21 mouse cellular contexts compared by ENCODE assay signal in genomic region chr1:173418516-173418915, GRCm38 (mm10). TPM values are rescaled to one million over a fixed set of nuclear protein-coding genes. Genes with fewer than 3 reads are reported as not detected.
DNase-seq lines count a peak whose midpoint lies in the region; ATAC-seq and TF ChIP-seq lines count a peak whose summit lies in the region.
"Had no signal": no experiment of that assay in that cellular context is flagged by ENCODE, and none has a peak within 500 bp of the region (broad histone marks: within the 10 kb centered on the region; RNA-seq: fewer than 3 reads in every experiment).

No protein-coding gene starts in this region.

- H3K27ac ChIP-seq in kidney, embryonic 15.5 days: peak overlapping the region; percentile 55; the same call in 1 of the 2 replicates
- H3K27ac ChIP-seq in liver, postnatal 0 days (ENCODE audit: low read depth): no peak overlapping the region; the same call in 1 of the 2 replicates
- H3K27ac ChIP-seq in intestine, postnatal 0 days (ENCODE audit: low read depth, low read length): no peak overlapping the region
- no peak overlapping the region for H3K27ac ChIP-seq in stomach, postnatal 0 days (replicated peaks)
- no peak overlapping the region for H3K27ac ChIP-seq in forebrain, embryonic 16.5 days (ENCODE audit: low read length)
- H3K27ac ChIP-seq: embryonic facial prominence, embryonic 13.5 days; forebrain, embryonic 13.5 days; heart, embryonic 15.5 days; hindbrain, embryonic 13.5 days had no signal

- no peak for TF ChIP-seq CTCF in liver, postnatal 0 days (IDR thresholded peaks at IDR 0.05; ENCODE audit: low read depth)
- TF ChIP-seq CTCF in intestine, postnatal 0 days (IDR thresholded peaks at IDR 0.05; ENCODE audit: low read depth): no peak
- no peak for TF ChIP-seq CTCF in stomach, postnatal 0 days (IDR thresholded peaks at IDR 0.05; ENCODE audit: low read depth)

- 76% methylated on average over 3 of the region's 3 CpGs for whole genome bisulfite sequencing in kidney, embryonic 15.5 days
- WGBS in liver, postnatal 0 days (ENCODE audit: insufficient replicate concordance): 76% methylated on average over 3 of the region's 3 CpGs
- 39% methylated on average over 3 of the region's 3 CpGs for whole genome bisulfite sequencing in intestine, postnatal 0 days
- 72% methylated on average over 3 of the region's 3 CpGs for WGBS in stomach, postnatal 0 days
- WGBS in forebrain, embryonic 16.5 days: 92% methylated on average over 3 of the region's 3 CpGs

- TF ChIP-seq EP300 in liver, postnatal 0 days (IDR thresholded peaks at IDR 0.05; ENCODE audit: low read depth): no peak
- TF ChIP-seq EP300 in stomach, postnatal 0 days (optimal IDR thresholded peaks at IDR 0.05): no peak

- no peaks in the 10 kb centered on the region for H3K36me3 ChIP-seq in kidney, embryonic 15.5 days
- no peaks in the 10 kb centered on the region for H3K36me3 ChIP-seq in liver, postnatal 0 days (replicated peaks; ENCODE audit: insufficient read depth, low read length)
- H3K36me3 ChIP-seq in intestine, postnatal 0 days (ENCODE audit: control insufficient read depth, insufficient read depth): no peaks in the 10 kb centered on the region
- no peaks in the 10 kb centered on the region for H3K36me3 ChIP-seq in stomach, postnatal 0 days (ENCODE audit: control insufficient read depth, insufficient read depth, low read length)
- H3K36me3 ChIP-seq in forebrain, embryonic 16.5 days (ENCODE audit: control insufficient read depth, insufficient read depth): no peaks in the 10 kb centered on the region
- H3K36me3 ChIP-seq: embryonic facial prominence, embryonic 13.5 days; heart, embryonic 15.5 days; hindbrain, embryonic 13.5 days had no signal

- H3K27me3 ChIP-seq in kidney, embryonic 15.5 days: no peaks in the 10 kb centered on the region
- no peaks in the 10 kb centered on the region for H3K27me3 ChIP-seq in liver, postnatal 0 days (ENCODE audit: insufficient read depth, low read length)
- no peaks in the 10 kb centered on the region for H3K27me3 ChIP-seq in intestine, postnatal 0 days (replicated peaks; ENCODE audit: control insufficient read depth, insufficient read depth, low read length)
- H3K27me3 ChIP-seq in stomach, postnatal 0 days (ENCODE audit: control insufficient read depth, insufficient read depth, low read length): no peaks in the 10 kb centered on the region
- H3K27me3 ChIP-seq in forebrain, embryonic 16.5 days (replicated peaks; ENCODE audit: control insufficient read depth, insufficient read depth, low read length): no peaks in the 10 kb centered on the region
- H3K27me3 ChIP-seq: embryonic facial prominence, embryonic 13.5 days; forebrain, embryonic 13.5 days; heart, embryonic 15.5 days; hindbrain, embryonic 13.5 days had no signal

- no peak overlapping the region for H3K9ac ChIP-seq in kidney, embryonic 15.5 days
- H3K9ac ChIP-seq in liver, postnatal 0 days (replicated peaks): no peak overlapping the region
- no peak overlapping the region for H3K9ac ChIP-seq in intestine, postnatal 0 days (ENCODE audit: low read depth, low read length)
- no peak overlapping the region for H3K9ac ChIP-seq in stomach, postnatal 0 days (ENCODE audit: low read length)
- H3K9ac ChIP-seq in forebrain, embryonic 16.5 days (replicated peaks; ENCODE audit: low read depth, low read length): no peak overlapping the region
- H3K9ac ChIP-seq: embryonic facial prominence, embryonic 13.5 days; forebrain, embryonic 13.5 days; heart, embryonic 15.5 days; hindbrain, embryonic 13.5 days had no signal

- no peaks in the 10 kb centered on the region for H3K9me3 ChIP-seq in kidney, embryonic 15.5 days (replicated peaks)
- no peaks in the 10 kb centered on the region for H3K9me3 ChIP-seq in liver, postnatal 0 days (ENCODE audit: low read length)
- no peaks in the 10 kb centered on the region for H3K9me3 ChIP-seq in intestine, postnatal 0 days (ENCODE audit: control insufficient read depth)
- H3K9me3 ChIP-seq in stomach, postnatal 0 days (ENCODE audit: control insufficient read depth, low read length): no peaks in the 10 kb centered on the region
- no peaks in the 10 kb centered on the region for H3K9me3 ChIP-seq in forebrain, embryonic 16.5 days (ENCODE audit: control insufficient read depth, low read length)
- H3K9me3 ChIP-seq: embryonic facial prominence, embryonic 13.5 days; forebrain, embryonic 13.5 days; heart, embryonic 15.5 days; hindbrain, embryonic 13.5 days had no signal

- no peak overlapping the region for H3K4me3 ChIP-seq in kidney, embryonic 15.5 days (replicated peaks)
- no peak overlapping the region for H3K4me3 ChIP-seq in liver, postnatal 0 days (ENCODE audit: low read depth, low read length)
- no peak overlapping the region for H3K4me3 ChIP-seq in intestine, postnatal 0 days (ENCODE audit: low read depth, low read length)
- H3K4me3 ChIP-seq in stomach, postnatal 0 days (ENCODE audit: low read depth, low read length): no peak overlapping the region
- no peak overlapping the region for H3K4me3 ChIP-seq in forebrain, embryonic 16.5 days (replicated peaks; ENCODE audit: low read length)
- H3K4me3 ChIP-seq: embryonic facial prominence, embryonic 13.5 days; forebrain, embryonic 13.5 days; heart, embryonic 15.5 days; hindbrain, embryonic 13.5 days had no signal

- no peak for DNase-seq in kidney, postnatal 25 days
- no peak for DNase-seq in liver, postnatal 0 days
- DNase-seq in liver: no peak
- DNase-seq in stomach, postnatal 0 days (ENCODE audit: low spot score): no peak
- DNase-seq: adrenal gland, postnatal 14 days; cerebellum, adult 18-20 months; cerebellum, adult 9-11 months; cerebellum, postnatal 36 days; heart, postnatal 14 days had no signal

- no peaks in the 10 kb centered on the region for H3K4me1 ChIP-seq in kidney, embryonic 15.5 days
- H3K4me1 ChIP-seq in liver, postnatal 0 days (ENCODE audit: insufficient read depth): peaks cover 10% of the 10 kb centered on the region
- H3K4me1 ChIP-seq in intestine, postnatal 0 days (replicated peaks; ENCODE audit: control insufficient read depth, insufficient read depth, low read length): no peaks in the 10 kb centered on the region
- H3K4me1 ChIP-seq in stomach, postnatal 0 days (replicated peaks; ENCODE audit: control insufficient read depth, insufficient read depth): no peaks in the 10 kb centered on the region
- H3K4me1 ChIP-seq in forebrain, embryonic 16.5 days (replicated peaks; ENCODE audit: control insufficient read depth, insufficient read depth, low read length): no peaks in the 10 kb centered on the region
- H3K4me1 ChIP-seq: embryonic facial prominence, embryonic 13.5 days; forebrain, embryonic 13.5 days; heart, embryonic 15.5 days; hindbrain, embryonic 13.5 days had no signal

- no peak for ATAC-seq in kidney, embryonic 15.5 days (replicated peaks; ENCODE audit: low FRiP score)
- peak; percentile 20 for ATAC-seq in liver, postnatal 0 days
- ATAC-seq in intestine, postnatal 0 days: peak; percentile 64
- peak; percentile 47; the same call in 1 of the 2 replicates for ATAC-seq in stomach, postnatal 0 days (ENCODE audit: low FRiP score, low TSS enrichment)
- no peak for ATAC-seq in forebrain, embryonic 16.5 days
- ATAC-seq in erythroblast, adult 5-6 weeks (replicated peaks; ENCODE audit: low FRiP score, poor library complexity, severe bottlenecking): no peak
- ATAC-seq: forebrain, embryonic 13.5 days; Patski had no signal

- no peak overlapping the region for H3K4me2 ChIP-seq in kidney, embryonic 15.5 days
- no peak overlapping the region for H3K4me2 ChIP-seq in liver, postnatal 0 days (ENCODE audit: low read depth, low read length)
- H3K4me2 ChIP-seq in intestine, postnatal 0 days (replicated peaks; ENCODE audit: low read depth): no peak overlapping the region
- H3K4me2 ChIP-seq in stomach, postnatal 0 days (replicated peaks; ENCODE audit: low read depth): no peak overlapping the region
- H3K4me2 ChIP-seq in forebrain, embryonic 16.5 days (ENCODE audit: low read length): no peak overlapping the region
- H3K4me2 ChIP-seq: embryonic facial prominence, embryonic 13.5 days; forebrain, embryonic 13.5 days; heart, embryonic 11.5 days; heart, embryonic 15.5 days; hindbrain, embryonic 13.5 days had no signal

RNA-seq across cellular contexts. Expression of gene Cadm3, which starts 51.0 kb away (rescaled TPM):
- polyA plus RNA-seq in kidney, embryonic 15.5 days (2015; fragmentation: Nextera tagmentation; extraction: Ambion mirVana): 0.71 and 1.3 TPM in 2 replicates
- polyA plus RNA-seq in liver, postnatal 0 days (2015; fragmentation: Nextera tagmentation; extraction: Ambion mirVana): 0.49 and 0.61 TPM in 2 replicates
- 0.85 and 1.2 TPM in 2 replicates for polyA plus RNA-seq in intestine, postnatal 0 days (2015; fragmentation: Nextera tagmentation; extraction: Ambion mirVana)
- polyA plus RNA-seq in stomach, postnatal 0 days (2015; fragmentation: Nextera tagmentation; extraction: Ambion mirVana): 0.99 and 1.4 TPM in 2 replicates
- 33.8 and 47.1 TPM in 2 replicates for polyA plus RNA-seq in forebrain, embryonic 16.5 days (2015; fragmentation: Nextera tagmentation; extraction: Ambion mirVana)
- 4.8 TPM in 1 of 2 replicates, not detected in the other for total RNA-seq in erythroblast, adult 5-6 weeks (2015; ENCODE audit: low replicate concordance)
- total RNA-seq in erythroblast, adult 5-6 weeks (2017; ENCODE audit: low replicate concordance): 1.4 and 5.4 TPM in 2 replicates
- polyA plus RNA-seq: activated CD4-positive, CD25-positive, alpha-beta regulatory T cell, adult 4 months; CD4-positive, CD25-positive, alpha-beta regulatory T cell, adult 4 months; Patski had no signal

Comparison
In these comparisons a context has a peak if more than half of its experiments do, and no peak if none do; other contexts are left out.
1. ATAC-seq: peak in liver, postnatal 0 days (single experiment), intestine, postnatal 0 days (single experiment) and stomach, postnatal 0 days (single experiment); none in kidney, embryonic 15.5 days (single experiment), forebrain, embryonic 16.5 days (single experiment) and erythroblast, adult 5-6 weeks (single experiment).
2. RNA of gene Cadm3, which starts 51.0 kb away (polyA plus RNA-seq): 33.8 to 47.1 TPM in forebrain, embryonic 16.5 days; 0.99 to 1.4 TPM in stomach, postnatal 0 days, 0.71 to 1.3 TPM in kidney, embryonic 15.5 days, 0.85 to 1.2 TPM in intestine, postnatal 0 days and 0.49 to 0.61 TPM in liver, postnatal 0 days; every median in the first group is over 10 times any median in the second.